Mouse (Mus musculus) stomach, postnatal 0 days (tissue): ENCODE measurements around the gene Gramd4.

Experiments
- CTCF ChIP-seq: IDR thresholded peaks from 2 replicates; pipeline ENCODE4 v1.5.1; 2016; ENCODE audit warnings: antibody characterized with exemption, low read depth, mild to moderate bottlenecking, moderate library complexity
- EP300 ChIP-seq: optimal IDR thresholded peaks from 2 replicates; pipeline ENCODE3; 2016; ENCODE audit warnings: antibody characterized with exemption

- no peak for TF ChIP-seq EP300
- no peak for TF ChIP-seq CTCF
These were observed 10.5 kb downstream of the Gramd4 start for GRCm38 (mm10) chr15:86067941-86068495.
